Mouse (Mus musculus) stomach, embryonic 16.5 days (tissue): ENCODE results near the gene Tmem184c. TPM values are rescaled to one million over a fixed set of nuclear protein-coding genes. Genes with fewer than 3 reads are reported as not detected.
A peak's percentile ranks its signal among the peaks of the same experiment; 100 is the strongest.

Experiments used
- ATAC-seq: fragments of 200-750 bp; cut with Nextera tagmentation; 2 replicates; pipeline ENCODE4 v1.8.0; 2017; ENCODE audit warnings: moderate number of reproducible peaks, moderate TSS enrichment; ENCODE audit not compliant: insufficient read depth, low FRiP score
- H3K27ac ChIP-seq: fragments of 300-500 bp; sonication (generic); 2 replicates; pipeline ENCODE4 v1.5.1; 2014; ENCODE audit warnings: low read length
- H3K27me3 ChIP-seq: fragments of 300-500 bp; sonication (generic); 2 replicates; pipeline ENCODE4 v1.6.1; 2014; ENCODE audit warnings: low read length, control low read depth, mixed read lengths; ENCODE audit not compliant: control insufficient read depth, insufficient read depth
- H3K36me3 ChIP-seq: fragments of 300-500 bp; sonication (generic); 2 replicates; pipeline ENCODE4 v1.6.1; 2014; ENCODE audit warnings: low read length; ENCODE audit not compliant: control insufficient read depth, insufficient read depth
- H3K4me1 ChIP-seq: fragments of 300-500 bp; sonication (generic); 2 replicates; pipeline ENCODE4 v1.6.1; 2014; ENCODE audit warnings: low read length, control low read depth, mixed read lengths; ENCODE audit not compliant: control insufficient read depth, insufficient read depth
- H3K4me2 ChIP-seq: fragments of 300-500 bp; sonication (generic); 2 replicates; pipeline ENCODE4 v1.6.1; 2014; ENCODE audit warnings: low read depth, low read length, mixed read lengths
- H3K4me3 ChIP-seq: fragments of 300-500 bp; sonication (generic); replicated peaks from 2 replicates; pipeline ENCODE4 v1.5.1; 2014; ENCODE audit warnings: mild to moderate bottlenecking, low read length
- H3K9ac ChIP-seq: fragments of 300-500 bp; sonication (generic); 2 replicates; pipeline ENCODE4 v1.6.1; 2014; ENCODE audit warnings: low read length
- H3K9me3 ChIP-seq: fragments of 300-500 bp; sonication (generic); replicated peaks from 2 replicates; pipeline ENCODE4 v1.6.1; 2016; ENCODE audit warnings: low read length, control low read depth; ENCODE audit not compliant: control insufficient read depth
- WGBS: fragments of 180-500 bp; shearing (Covaris S2); extraction: QIAGEN DNeasy Blood & Tissue Kit; methylation state at CpG from one replicate; pipeline ENCODE4 v1.1.7; 2014; 5-methylcytosine and 5-hydroxymethylcytosine counted together
- polyA plus RNA-seq: library from polyadenylated mRNA; unstranded; fragments of >200 nt; fragmentation: Nextera tagmentation; extraction: Ambion mirVana; gene quantifications from 2 replicates; pipeline ENCODE4 v1.2.1, GENCODE M21; 2015

The Tmem184c gene
- polyA plus RNA-seq, result 24.3 and 26.4 TPM in 2 replicates

- no peaks in the 10 kb centered on the region for H3K36me3 ChIP-seq
- no peaks in the 10 kb centered on the region for H3K9me3 ChIP-seq
- peak within 1 kb of the TSS; percentile 73 for H3K9ac ChIP-seq
- H3K27ac ChIP-seq, result peak within 1 kb of the TSS; percentile 13; the same call in 1 of the 2 replicates
- H3K4me1 ChIP-seq, result peaks cover 2% of the 10 kb centered on the region; the same call in 1 of the 2 replicates
- H3K27me3 ChIP-seq, result no peaks in the 10 kb centered on the region
- peak; percentile 97 for ATAC-seq
- peak within 1 kb of the TSS; percentile 88 for H3K4me2 ChIP-seq
- H3K4me3 ChIP-seq, result peak within 1 kb of the TSS; percentile 72
- WGBS, result 0% methylated on average over 36 of the region's 36 CpGs
Observed at GRCm38 (mm10) chr8:77610374-77610969, at the start of gene Tmem184c. Gene Tmem184c, minus strand, starts transcription at chr8:77610698.

- Histone ChIP-seq H3K4me2 (no peak overlapping the region), H3K36me3 (no peaks in the 10 kb centered on the region), H3K4me1 (no peaks in the 10 kb centered on the region), H3K4me3 (no peak overlapping the region), H3K9me3 (no peaks in the 10 kb centered on the region), H3K9ac (no peak overlapping the region), H3K27ac (no peak overlapping the region), H3K27me3 (no peaks in the 10 kb centered on the region)
- no peak for ATAC-seq
- WGBS, result 68% methylated on average over 4 of the region's 4 CpGs
Observed at GRCm38 (mm10) chr8:77659534-77660080, 49.1 kb upstream of the Tmem184c start.

- ATAC-seq, result no peak
- Histone ChIP-seq H3K4me3 (no peak overlapping the region), H3K27ac (no peak overlapping the region), H3K4me1 (no peaks in the 10 kb centered on the region), H3K36me3 (no peaks in the 10 kb centered on the region), H3K27me3 (no peaks in the 10 kb centered on the region), H3K4me2 (no peak overlapping the region), H3K9me3 (no peaks in the 10 kb centered on the region), H3K9ac (no peak overlapping the region)
- 57% methylated on average over 3 of the region's 3 CpGs for WGBS
Observed at GRCm38 (mm10) chr8:77658356-77658755, 47.9 kb upstream of the Tmem184c start.

GRCm38 (mm10) chr8:77650646-77651190, 40.2 kb upstream of the Tmem184c start:
- H3K9ac ChIP-seq, result no peak overlapping the region
- 0 out of 2 replicates have a peak overlapping the region, but pooled peaks have one; percentile 47 for H3K27ac ChIP-seq
- no peaks in the 10 kb centered on the region for H3K9me3 ChIP-seq
- no peaks in the 10 kb centered on the region for H3K36me3 ChIP-seq
- no peak for ATAC-seq
- H3K4me1 ChIP-seq, result no peaks in the 10 kb centered on the region
- H3K27me3 ChIP-seq, result no peaks in the 10 kb centered on the region
- 53% methylated on average over 1 of the region's 1 CpGs for WGBS
- H3K4me3 ChIP-seq, result no peak overlapping the region
- H3K4me2 ChIP-seq, result no peak overlapping the region

- Histone ChIP-seq H3K4me2 (no peak overlapping the region), H3K4me1 (peaks cover 3% of the 10 kb centered on the region; the same call in 1 of the 2 replicates), H3K9ac (no peak overlapping the region), H3K9me3 (no peaks in the 10 kb centered on the region), H3K4me3 (no peak overlapping the region), H3K27me3 (no peaks in the 10 kb centered on the region), H3K36me3 (no peaks in the 10 kb centered on the region), H3K27ac (peak overlapping the region; percentile 4; the same call in 1 of the 2 replicates)
- WGBS, result 52% methylated on average over 5 of the region's 5 CpGs
- peak; percentile 37; the same call in 1 of the 2 replicates for ATAC-seq
Observed at GRCm38 (mm10) chr8:77640093-77640839, 29.8 kb upstream of the Tmem184c start.

- no peaks in the 10 kb centered on the region for H3K36me3 ChIP-seq
- no peak overlapping the region for H3K4me3 ChIP-seq
- H3K27me3 ChIP-seq, result no peaks in the 10 kb centered on the region
- no peak overlapping the region for H3K27ac ChIP-seq
- H3K4me2 ChIP-seq, result no peak overlapping the region
- H3K4me1 ChIP-seq, result peaks cover 3% of the 10 kb centered on the region; the same call in 1 of the 2 replicates
- no peak for ATAC-seq
- 79% methylated on average over 3 of the region's 3 CpGs for WGBS
- no peak overlapping the region for H3K9ac ChIP-seq
- no peaks in the 10 kb centered on the region for H3K9me3 ChIP-seq
Observed at GRCm38 (mm10) chr8:77637593-77637992, 27.1 kb upstream of the Tmem184c start.

- Histone ChIP-seq H3K4me2 (no peak overlapping the region), H3K9ac (no peak overlapping the region), H3K4me3 (no peak overlapping the region), H3K36me3 (no peaks in the 10 kb centered on the region), H3K27ac (no peak overlapping the region), H3K4me1 (0 out of 2 replicates have a peak, but pooled peaks cover 3% of the 10 kb centered on the region), H3K9me3 (no peaks in the 10 kb centered on the region), H3K27me3 (no peaks in the 10 kb centered on the region)
- no peak for ATAC-seq
- WGBS, result 65% methylated on average over 5 of the region's 5 CpGs
Observed at GRCm38 (mm10) chr8:77634035-77634434, 23.5 kb upstream of the Tmem184c start.

GRCm38 (mm10) chr8:77633211-77633610, 22.7 kb upstream of the Tmem184c start:
- Histone ChIP-seq H3K9me3 (no peaks in the 10 kb centered on the region), H3K36me3 (no peaks in the 10 kb centered on the region), H3K9ac (no peak overlapping the region), H3K27me3 (no peaks in the 10 kb centered on the region), H3K4me3 (no peak overlapping the region), H3K4me2 (no peak overlapping the region), H3K4me1 (0 out of 2 replicates have a peak, but pooled peaks cover 3% of the 10 kb centered on the region), H3K27ac (no peak overlapping the region)
- ATAC-seq, result no peak
- WGBS, result 58% methylated on average over 2 of the region's 2 CpGs

- no peak overlapping the region for H3K4me2 ChIP-seq
- no peaks in the 10 kb centered on the region for H3K36me3 ChIP-seq
- H3K27ac ChIP-seq, result no peak overlapping the region
- H3K27me3 ChIP-seq, result no peaks in the 10 kb centered on the region
- no peak overlapping the region for H3K4me3 ChIP-seq
- H3K9me3 ChIP-seq, result no peaks in the 10 kb centered on the region
- no peak overlapping the region for H3K9ac ChIP-seq
- ATAC-seq, result no peak
- WGBS, result 38% methylated on average over 3 of the region's 3 CpGs
- H3K4me1 ChIP-seq, result 0 out of 2 replicates have a peak, but pooled peaks cover 3% of the 10 kb centered on the region
Observed at GRCm38 (mm10) chr8:77630691-77631090, 20.2 kb upstream of the Tmem184c start.
